Mouse (Mus musculus): Measurements from ENCODE around the gene Bsnd.
A peak's percentile ranks its signal among the peaks of the same experiment; 100 is the strongest.

The Bsnd gene

GRCm38 (mm10) chr4:106483215-106483727 lies 8.8 kb downstream of the Bsnd start:
- DNase-seq (ENCODE audit: low read depth, low spot score), result no peak

- DNase-seq (ENCODE audit: low read depth, low spot score), result no peak
Observed at GRCm38 (mm10) chr4:106480545-106480944, 11.5 kb downstream of the Bsnd start.

DNA sequence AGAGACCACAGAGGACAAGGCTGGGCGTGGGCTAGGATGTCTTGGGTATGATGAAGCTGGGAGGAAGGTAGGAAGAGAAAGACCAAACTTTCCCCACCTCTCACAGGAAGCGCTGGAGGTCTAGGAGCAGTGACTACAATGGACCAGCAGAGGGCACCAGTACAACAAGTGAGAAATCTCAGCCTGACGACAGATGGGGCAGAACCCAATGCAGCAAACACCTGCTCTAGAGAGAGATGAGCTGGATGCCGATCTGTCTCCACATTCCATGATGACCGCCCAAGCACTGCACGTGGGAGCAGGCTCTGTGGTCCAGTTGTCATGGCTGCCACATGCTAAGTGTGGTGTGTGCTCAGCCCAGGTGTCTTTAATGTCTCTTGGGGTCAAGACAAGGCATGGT lies 17.8 kb downstream of the Bsnd start:
- DNase-seq (ENCODE audit: low read depth, low spot score), result peak; percentile 45

- peak; percentile 79 for DNase-seq (ENCODE audit: low read depth, low spot score)
Observed at GRCm38 (mm10) chr4:106472335-106472734, 19.7 kb downstream of the Bsnd start.

DNA sequence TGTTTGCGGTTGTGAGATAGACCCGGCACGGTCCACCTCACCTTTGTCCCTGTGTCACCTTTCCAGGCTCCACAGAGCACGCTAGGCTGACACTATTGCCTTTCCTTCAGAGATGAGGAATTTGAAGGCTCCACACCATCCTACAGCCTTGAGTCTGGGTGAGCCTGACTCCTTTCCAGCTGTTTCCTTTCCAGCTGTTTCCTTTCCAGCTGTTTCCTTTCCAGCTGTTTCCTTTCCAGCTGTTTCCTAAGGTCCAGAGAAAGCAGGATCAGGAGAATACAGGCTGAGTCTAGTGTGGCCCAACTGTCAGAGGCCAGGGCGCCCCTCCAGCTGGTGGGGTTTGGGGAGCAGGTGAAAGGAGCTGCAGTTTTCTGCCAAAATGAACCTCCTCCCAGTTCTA lies 21.2 kb downstream of the Bsnd start:
- DNase-seq (ENCODE audit: low read depth, low spot score), result no peak

GRCm38 (mm10) chr4:106467420-106468110 lies 24.5 kb downstream of the Bsnd start:
- DNase-seq (ENCODE audit: low read depth, low spot score), result no peak

DNA sequence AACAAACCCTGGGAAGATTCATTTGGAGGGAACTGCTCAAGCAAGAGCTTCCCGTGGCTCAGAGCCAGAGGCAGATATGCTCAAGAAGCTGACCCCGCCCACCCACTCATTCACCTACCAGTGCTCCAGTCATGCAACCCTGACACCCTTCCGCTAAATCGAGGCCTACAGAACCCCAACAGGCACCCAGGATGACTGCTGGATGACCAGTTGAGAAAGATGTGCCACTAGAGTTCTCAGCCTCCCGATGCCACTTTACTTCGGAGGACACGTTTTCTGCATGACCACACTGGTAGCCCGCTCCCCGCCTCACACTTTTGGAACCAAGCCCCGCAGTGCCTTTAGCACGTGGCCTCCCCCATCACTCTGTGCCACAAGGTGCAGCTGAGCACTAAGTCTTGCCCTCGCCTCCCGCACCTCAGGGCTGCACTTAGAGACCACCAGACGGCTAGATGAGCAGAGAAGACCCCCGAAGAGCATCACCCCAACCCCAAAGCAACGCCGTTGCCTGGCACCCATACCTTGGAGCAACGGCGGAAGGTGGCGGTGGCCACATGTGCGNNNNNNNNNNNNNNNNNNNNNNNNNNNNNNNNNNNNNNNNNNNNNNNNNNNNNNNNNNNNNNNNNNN lies 28.8 kb downstream of the Bsnd start:
- no peak for DNase-seq (ENCODE audit: low read depth, low spot score)

GRCm38 (mm10) chr4:106462524-106462923 lies 29.6 kb downstream of the Bsnd start:
- no peak for DNase-seq (ENCODE audit: low read depth, low spot score)

- no peak for DNase-seq (ENCODE audit: low read depth, low spot score)
Observed at GRCm38 (mm10) chr4:106462016-106462415, 30.1 kb downstream of the Bsnd start.

DNA sequence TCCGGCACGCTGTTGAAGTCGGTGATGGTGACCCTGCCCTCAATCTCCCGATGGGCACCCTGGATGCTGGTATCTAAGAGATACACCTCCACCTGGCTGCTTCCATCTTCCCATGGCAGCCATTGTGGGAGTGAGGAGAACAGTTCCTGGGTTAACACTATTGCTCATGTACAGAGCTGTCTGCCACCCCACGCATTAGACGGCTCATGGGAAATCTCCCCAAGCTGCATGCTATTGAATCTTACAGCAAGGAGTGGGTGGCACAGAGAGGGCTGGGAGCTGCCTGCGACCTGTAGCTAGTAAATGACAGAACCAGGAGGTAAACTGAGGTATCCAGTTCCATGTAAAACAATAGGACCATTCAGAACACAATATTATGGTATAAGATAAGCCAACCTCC lies 37.5 kb downstream of the Bsnd start:
- no peak for DNase-seq (ENCODE audit: low read depth, low spot score)

DNA sequence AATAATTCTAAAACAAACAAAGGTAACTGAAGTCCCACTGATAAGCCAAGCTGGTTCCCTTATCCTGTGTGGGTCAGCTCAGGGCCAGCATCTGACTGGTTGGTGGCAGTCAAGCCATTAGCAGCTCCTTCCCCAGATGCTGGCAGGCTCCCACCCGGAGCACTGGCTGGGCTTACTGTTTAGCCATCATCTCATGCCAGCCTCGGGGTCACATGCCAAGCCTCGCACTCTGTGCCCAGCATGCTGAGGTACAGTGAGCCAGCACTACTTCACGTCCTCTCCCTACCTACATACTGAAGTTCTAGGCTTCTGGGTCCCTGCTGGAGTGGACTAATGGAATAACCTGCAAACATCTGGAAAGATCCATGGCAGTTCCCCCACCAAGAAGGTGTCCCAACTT lies 38.6 kb downstream of the Bsnd start:
- DNase-seq (ENCODE audit: low read depth, low spot score), result no peak

DNA sequence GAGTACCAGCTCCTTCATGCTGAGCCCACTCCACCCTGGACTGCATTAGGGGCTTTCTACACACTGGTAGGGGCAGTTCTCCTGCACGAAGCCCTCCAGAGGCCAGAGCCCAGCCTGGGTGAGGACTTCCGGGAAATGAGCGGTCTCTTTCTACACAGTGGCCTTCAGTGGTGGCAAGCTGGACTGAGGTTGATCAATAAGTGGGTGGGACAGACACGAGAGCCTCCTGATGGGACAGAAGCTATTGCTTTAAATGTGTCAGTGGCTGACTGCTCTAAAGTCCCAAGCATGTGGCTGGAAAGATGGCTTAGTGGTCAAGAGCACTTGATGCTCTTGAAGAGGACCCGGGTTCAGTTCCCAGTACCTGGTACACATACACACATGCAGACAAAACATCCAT lies 39.0 kb downstream of the Bsnd start:
- no peak for DNase-seq (ENCODE audit: low read depth, low spot score)

DNA sequence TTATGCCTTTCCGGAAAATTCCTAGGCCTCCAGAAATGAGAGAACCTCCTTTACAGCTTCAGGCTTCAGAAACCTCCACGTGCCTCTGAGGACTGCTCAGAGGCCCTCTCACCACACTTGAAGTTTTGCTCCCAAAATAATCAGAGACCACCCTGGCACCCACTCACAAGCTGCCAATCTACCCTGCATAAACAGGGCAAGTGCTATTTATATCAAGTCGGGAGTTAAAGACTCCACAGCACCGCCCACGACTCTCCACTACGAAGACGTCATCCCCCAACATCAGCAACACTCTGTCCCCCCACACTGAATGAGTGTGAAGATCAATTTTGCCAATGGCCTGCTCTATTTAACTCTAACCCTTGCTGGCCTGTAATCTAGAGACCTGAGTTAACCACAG lies 39.7 kb downstream of the Bsnd start:
- no peak for DNase-seq (ENCODE audit: low read depth, low spot score)

- no peak for DNase-seq (ENCODE audit: low read depth, low spot score)
Observed at GRCm38 (mm10) chr4:106449306-106449705, 42.8 kb downstream of the Bsnd start.

GRCm38 (mm10) chr4:106443182-106443581 lies 48.9 kb downstream of the Bsnd start:
- DNase-seq (ENCODE audit: low read depth, low spot score), result no peak

GRCm38 (mm10) chr4:106438763-106439162 lies 53.3 kb downstream of the Bsnd start:
- DNase-seq (ENCODE audit: low read depth, low spot score), result no peak

- no peak for DNase-seq (ENCODE audit: low read depth, low spot score)
Observed at GRCm38 (mm10) chr4:106437207-106437606, 54.9 kb downstream of the Bsnd start.

GRCm38 (mm10) chr4:106436475-106436874 lies 55.6 kb downstream of the Bsnd start:
- peak; percentile 69 for DNase-seq (ENCODE audit: low read depth, low spot score)

GRCm38 (mm10) chr4:106435426-106435825 lies 56.7 kb downstream of the Bsnd start:
- no peak for DNase-seq (ENCODE audit: low read depth, low spot score)

Data from ES-CJ7 (cell line).